Mouse (Mus musculus) limb, embryonic 14.5 days (tissue): ENCODE data around the gene Mtcl1. TPM values are rescaled to one million over a fixed set of nuclear protein-coding genes. Genes with fewer than 3 reads are reported as not detected.

Experiments
- ATAC-seq: fragments of 200-750 bp; cut with Nextera tagmentation; 2 replicates; pipeline ENCODE4 v1.8.0; 2017; ENCODE audit warnings: low read depth, moderate number of reproducible peaks, moderate TSS enrichment; ENCODE audit not compliant: low FRiP score
- DNase-seq: peaks from one replicate; pipeline ENCODE4 v3.0.0-alpha.2; 2015; ENCODE audit warnings: low spot score
- H3K27ac ChIP-seq: fragments of 300-500 bp; sonication (generic); replicated peaks from 2 replicates; pipeline ENCODE4 v1.5.1; 2014; ENCODE audit warnings: low read depth, mild to moderate bottlenecking, low read length, moderate library complexity, mixed read lengths
- H3K27me3 ChIP-seq: fragments of 300-500 bp; sonication (generic); 2 replicates; pipeline ENCODE4 v1.6.1; 2014; ENCODE audit warnings: low read length, mixed read lengths; ENCODE audit not compliant: control insufficient read depth, insufficient read depth
- H3K36me3 ChIP-seq: fragments of 300-500 bp; sonication (generic); 2 replicates; pipeline ENCODE4 v1.6.1; 2014; ENCODE audit warnings: mild to moderate bottlenecking, low read length, moderate library complexity, mixed read lengths; ENCODE audit not compliant: control insufficient read depth, insufficient read depth
- H3K4me1 ChIP-seq: fragments of 300-500 bp; sonication (generic); 2 replicates; pipeline ENCODE4 v1.6.1; 2014; ENCODE audit warnings: antibody characterized with exemption, low read length, mixed read lengths; ENCODE audit not compliant: control insufficient read depth, insufficient read depth
- H3K4me2 ChIP-seq: fragments of 300-500 bp; sonication (generic); replicated peaks from 2 replicates; pipeline ENCODE4 v1.6.1; 2014; ENCODE audit warnings: low read depth, mild to moderate bottlenecking, low read length, moderate library complexity; ENCODE audit not compliant: severe bottlenecking
- H3K4me3 ChIP-seq: fragments of 300-500 bp; sonication (generic); replicated peaks from 2 replicates; pipeline ENCODE4 v1.5.1; 2014; ENCODE audit warnings: low read length
- H3K9ac ChIP-seq: fragments of 300-500 bp; sonication (generic); 2 replicates; pipeline ENCODE4 v1.6.1; 2014; ENCODE audit warnings: mild to moderate bottlenecking, low read depth, low read length, moderate library complexity; ENCODE audit not compliant: severe bottlenecking
- H3K9me3 ChIP-seq: fragments of 300-500 bp; sonication (generic); 2 replicates; pipeline ENCODE4 v1.6.1; 2016; ENCODE audit warnings: low read length; ENCODE audit not compliant: control insufficient read depth
- POLR2A ChIP-seq: fragments of 200-500 bp; IDR thresholded peaks from 2 replicates; pipeline ENCODE4 v1.8.0; 2012; ENCODE audit warnings: inconsistent platforms, mild to moderate bottlenecking, moderate library complexity, borderline replicate concordance; ENCODE audit not compliant: insufficient read depth, insufficient read length; ENCODE audit errors: extremely low read depth
- WGBS: fragments of 180-500 bp; shearing (Covaris S2); extraction: QIAGEN DNeasy Blood & Tissue Kit; methylation state at CpG from one replicate; pipeline ENCODE4 v1.1.7; 2014; 5-methylcytosine and 5-hydroxymethylcytosine counted together
- polyA plus RNA-seq, 2 experiments: library from polyadenylated mRNA; depleted of rRNA in 1 of 2; stranded (reverse) in 1 of 2; unstranded in 1 of 2; fragments of >200 nt; fragmentation: Nextera tagmentation in 1 of 2; extraction: Ambion mirVana in 1 of 2; gene quantifications; 2 replicates each; pipeline versions ENCODE4 v1.2.1 to v1.2.3; 2012 to 2014

Mtcl1 gene
- polyA plus RNA-seq, 2 experiments, result 5.3 to 6.7 TPM

GRCm38 (mm10) chr17:66412155-66412970 lies 37.2 kb downstream of the Mtcl1 start:
- no peak for TF ChIP-seq POLR2A
- 71% methylated on average over 12 of the region's 12 CpGs for WGBS
- no peak overlapping the region for H3K9ac ChIP-seq
- H3K4me2 ChIP-seq, result no peak overlapping the region
- no peaks in the 10 kb centered on the region for H3K27me3 ChIP-seq
- ATAC-seq (no peak), DNase-seq (no peak)
- H3K4me3 ChIP-seq, result no peak overlapping the region
- no peak overlapping the region for H3K27ac ChIP-seq
- H3K9me3 ChIP-seq, result no peaks in the 10 kb centered on the region
- H3K36me3 ChIP-seq, result no peaks in the 10 kb centered on the region
- peaks cover 10% of the 10 kb centered on the region for H3K4me1 ChIP-seq

- no peak for ATAC-seq
- WGBS, result 90% methylated on average over 11 of the region's 11 CpGs
- no peaks in the 10 kb centered on the region for H3K36me3 ChIP-seq
- H3K4me2 ChIP-seq, result no peak overlapping the region
- TF ChIP-seq POLR2A, result no peak
- H3K9me3 ChIP-seq, result no peaks in the 10 kb centered on the region
- no peaks in the 10 kb centered on the region for H3K27me3 ChIP-seq
- no peak overlapping the region for H3K9ac ChIP-seq
- H3K27ac ChIP-seq, result no peak overlapping the region
- DNase-seq, result no peak
- no peak overlapping the region for H3K4me3 ChIP-seq
- H3K4me1 ChIP-seq, result no peaks in the 10 kb centered on the region
Observed at GRCm38 (mm10) chr17:66410884-66411426, 38.6 kb downstream of the Mtcl1 start.

GRCm38 (mm10) chr17:66409070-66409605 lies 40.4 kb downstream of the Mtcl1 start:
- H3K27me3 ChIP-seq, result no peaks in the 10 kb centered on the region
- no peak overlapping the region for H3K27ac ChIP-seq
- H3K9me3 ChIP-seq, result no peaks in the 10 kb centered on the region
- H3K9ac ChIP-seq, result no peak overlapping the region
- DNase-seq, result no peak
- H3K36me3 ChIP-seq, result no peaks in the 10 kb centered on the region
- H3K4me3 ChIP-seq, result no peak overlapping the region
- ATAC-seq, result no peak
- 47% methylated on average over 9 of the region's 9 CpGs for WGBS
- no peak overlapping the region for H3K4me2 ChIP-seq
- TF ChIP-seq POLR2A, result no peak
- H3K4me1 ChIP-seq, result peaks cover 8% of the 10 kb centered on the region

DNA sequence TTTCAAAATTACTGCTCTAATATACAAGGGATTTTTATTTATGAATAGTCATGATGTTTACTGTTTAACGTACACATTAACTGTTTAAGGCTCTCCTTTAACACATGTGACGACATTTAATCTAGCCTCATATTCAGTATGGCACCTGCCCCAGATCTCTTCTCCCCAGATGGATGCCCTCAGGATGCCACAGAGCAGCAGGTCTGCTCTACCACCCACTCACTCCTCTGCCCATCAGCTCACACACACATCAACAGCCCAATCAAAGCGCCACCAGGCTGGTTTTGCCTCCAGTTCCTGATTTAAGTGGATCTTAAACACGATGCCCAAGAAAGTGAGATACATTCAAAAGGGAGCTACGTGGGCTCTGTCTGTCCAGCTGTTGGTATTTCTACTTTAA lies 41.1 kb downstream of the Mtcl1 start:
- no peak overlapping the region for H3K4me3 ChIP-seq
- WGBS, result 88% methylated on average over 5 of the region's 5 CpGs
- H3K9me3 ChIP-seq, result no peaks in the 10 kb centered on the region
- H3K27me3 ChIP-seq, result no peaks in the 10 kb centered on the region
- no peak for TF ChIP-seq POLR2A
- H3K4me1 ChIP-seq, result peaks cover 8% of the 10 kb centered on the region
- no peak for DNase-seq
- H3K9ac ChIP-seq, result no peak overlapping the region
- H3K4me2 ChIP-seq, result no peak overlapping the region
- no peaks in the 10 kb centered on the region for H3K36me3 ChIP-seq
- no peak overlapping the region for H3K27ac ChIP-seq
- no peak for ATAC-seq

DNA sequence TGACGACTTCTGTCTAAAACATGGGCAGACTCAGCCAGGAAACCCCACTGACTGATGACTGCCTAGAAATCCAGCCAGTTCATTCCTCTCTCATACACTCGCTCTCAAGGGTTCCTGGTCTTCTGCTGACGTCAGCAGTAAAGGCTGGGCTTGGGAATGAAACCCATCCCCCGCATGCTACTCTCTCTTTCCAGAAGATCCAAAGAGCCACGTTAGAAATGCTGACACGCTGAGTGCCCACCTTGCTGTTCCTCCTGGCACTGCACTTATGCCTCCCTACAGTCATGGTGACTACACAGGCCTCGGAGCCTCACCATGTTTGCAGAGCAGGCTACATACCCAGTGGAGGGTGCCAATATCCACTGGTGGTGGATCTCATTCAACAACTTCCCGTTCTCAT lies 41.7 kb downstream of the Mtcl1 start:
- TF ChIP-seq POLR2A, result no peak

More for the DNA sequence above, 41.7 kb downstream of the Mtcl1 start:
- Histone ChIP-seq H3K9me3 (no peaks in the 10 kb centered on the region), H3K9ac (no peak overlapping the region), H3K4me1 (peaks cover 8% of the 10 kb centered on the region), H3K36me3 (no peaks in the 10 kb centered on the region), H3K27ac (no peak overlapping the region), H3K4me2 (no peak overlapping the region), H3K4me3 (no peak overlapping the region), H3K27me3 (no peaks in the 10 kb centered on the region)
- 62% methylated on average over 8 of the region's 8 CpGs for WGBS
- DNase-seq (no peak), ATAC-seq (no peak)
